Mouse (Mus musculus): ENCODE measurements around the gene Foxp1.

DNA sequence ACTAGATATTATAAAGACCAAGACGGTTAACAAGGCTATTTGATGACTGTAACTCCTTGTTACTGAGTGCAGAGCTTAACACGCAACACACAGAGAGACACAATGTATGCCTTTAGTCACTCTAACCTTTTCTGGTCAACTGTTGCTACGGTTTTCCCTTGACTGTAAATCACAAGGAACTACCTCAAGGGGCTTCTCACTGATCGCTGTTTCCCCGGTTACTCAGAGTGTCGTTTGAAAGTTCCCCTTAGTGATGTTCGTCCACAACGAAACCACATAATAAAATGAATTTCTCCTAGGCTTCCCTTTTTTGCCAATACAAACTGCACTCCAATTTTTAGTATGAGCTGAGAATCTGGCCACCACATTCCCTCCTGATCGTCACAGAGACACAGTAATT, 497.9 kb downstream of the Foxp1 start:
- TF ChIP-seq CTCF (IDR thresholded peaks at IDR 0.05; ENCODE audit: borderline replicate concordance, control insufficient read depth, extremely low read depth, insufficient read depth, low read length, poor library complexity) (no peak), POLR2A (IDR thresholded peaks at IDR 0.05; ENCODE audit: control insufficient read depth, extremely low read depth, insufficient read depth, low read length, poor library complexity) (no peak)
